Mouse (Mus musculus): ENCODE data around the gene Ctdsp1. TPM values are rescaled to one million over a fixed set of nuclear protein-coding genes. Genes with fewer than 3 reads are reported as not detected.
A peak's percentile ranks its signal among the peaks of the same experiment; 100 is the strongest.

Gene Ctdsp1
- total RNA-seq, 1 experiment: 17.9 TPM

DNA sequence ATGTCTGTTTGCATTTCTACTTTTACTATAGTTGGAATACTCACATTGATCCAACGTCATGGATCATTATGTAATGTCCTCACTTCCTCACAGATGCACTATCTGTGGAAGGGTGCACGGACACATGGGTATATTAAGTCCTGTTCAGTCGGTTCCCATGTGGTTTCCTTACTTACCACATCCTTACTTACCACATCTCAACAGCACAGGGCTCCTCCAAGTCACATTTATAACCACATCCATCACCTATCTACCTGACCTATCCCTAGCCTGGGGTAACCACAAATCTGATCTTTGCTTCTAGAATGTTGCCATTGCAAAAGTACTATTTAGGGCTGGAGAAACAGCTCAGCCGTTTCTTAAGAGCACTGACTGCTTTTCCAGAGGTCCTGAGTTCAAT lies 17.9 kb upstream of the Ctdsp1 start:
- no peak for TF ChIP-seq ZC3H11A (IDR thresholded peaks at IDR 0.05; ENCODE audit: borderline replicate concordance, low read depth, low read length)
- TF ChIP-seq CHD2 (IDR thresholded peaks at IDR 0.05; ENCODE audit: low read depth, low read length): no peak
- no peak for TF ChIP-seq ZNF384 (IDR thresholded peaks at IDR 0.05; ENCODE audit: low read depth, low read length)
- TF ChIP-seq MAFK (IDR thresholded peaks at IDR 0.05; ENCODE audit: insufficient read depth, low read depth, low read length): no peak
- TF ChIP-seq HCFC1 (IDR thresholded peaks at IDR 0.05; ENCODE audit: borderline replicate concordance, insufficient read depth, low read length): no peak
- H3K36me3 ChIP-seq (ENCODE audit: control insufficient read depth, insufficient read depth, low read length, poor library complexity, severe bottlenecking): no peaks in the 10 kb centered on the region
- peaks cover 2 to 8% of the 10 kb centered on the region in 2 experiments; a peak in 2 of 4 replicates for H3K4me1 ChIP-seq (ENCODE audit: control insufficient read depth in 2 of 2, insufficient read depth in 2 of 2, low read length in 2 of 2, poor library complexity in 1 of 2)
- in situ Hi-C loops (cut with MboI; ENCODE audit: low sequenced_read_pairs in 2 of 2, unreplicated experiment in 2 of 2): no loop called here
- no peak overlapping the region for H3K9ac ChIP-seq (ENCODE audit: insufficient read depth, low read depth, low read length, poor library complexity, severe bottlenecking)
- no peaks in the 10 kb centered on the region for H3K9me3 ChIP-seq (ENCODE audit: control insufficient read depth, insufficient read depth, low read depth, low read length)
- no peak for DNase-seq (ENCODE audit: low read depth, low spot score)
- H3K4me3 ChIP-seq (ENCODE audit: insufficient read depth in 1 of 2, low read depth in 1 of 2, low read length in 2 of 2, poor library complexity in 1 of 2, severe bottlenecking in 1 of 2): no peak overlapping the region
- no peak overlapping the region for H3K27ac ChIP-seq (ENCODE audit: insufficient read depth, low read depth, low read length, poor library complexity, severe bottlenecking)

DNA sequence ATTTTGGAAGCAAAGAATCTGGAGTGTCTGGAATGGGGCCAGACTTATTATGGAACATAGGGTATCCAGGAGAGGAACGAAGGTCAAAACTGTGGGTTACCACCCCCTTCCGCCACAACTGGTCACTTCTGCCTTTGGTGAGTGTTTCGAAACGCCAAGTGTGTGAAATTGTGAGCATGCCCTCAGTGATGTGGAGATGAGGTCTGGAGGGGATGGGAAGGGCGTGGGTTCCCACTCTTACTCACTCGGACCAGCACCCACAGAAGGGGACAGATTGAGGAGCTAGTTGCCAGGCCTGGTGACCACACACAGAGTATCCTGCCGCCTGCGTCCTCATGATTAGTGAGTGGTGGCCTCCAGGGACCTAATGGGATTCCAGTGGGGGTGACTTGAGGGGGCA lies 16.3 kb upstream of the Ctdsp1 start, which contains the start of gene Slc11a1:
Gene Slc11a1 (plus strand): TSS at position 216 of the 400 bp plus-strand sequence.
- in situ Hi-C loops (cut with MboI; ENCODE audit: low sequenced_read_pairs in 2 of 2, unreplicated experiment in 2 of 2): no loop called here
- Histone ChIP-seq H3K27ac (ENCODE audit: insufficient read depth, low read depth, low read length, poor library complexity, severe bottlenecking) (no peak within 1 kb of the TSS), H3K4me3 (ENCODE audit: insufficient read depth in 1 of 2, low read depth in 1 of 2, low read length in 2 of 2, poor library complexity in 1 of 2, severe bottlenecking in 1 of 2) (no peak within 1 kb of the TSS), H3K9ac (ENCODE audit: insufficient read depth, low read depth, low read length, poor library complexity, severe bottlenecking) (no peak within 1 kb of the TSS), H3K4me1 (ENCODE audit: control insufficient read depth in 2 of 2, insufficient read depth in 2 of 2, low read length in 2 of 2, poor library complexity in 1 of 2) (peaks cover 0 to 10% of the 10 kb centered on the region in 2 experiments; a peak in 2 of 4 replicates), H3K9me3 (ENCODE audit: control insufficient read depth, insufficient read depth, low read depth, low read length) (no peaks in the 10 kb centered on the region), H3K36me3 (ENCODE audit: control insufficient read depth, insufficient read depth, low read length, poor library complexity, severe bottlenecking) (no peaks in the 10 kb centered on the region)
- DNase-seq (ENCODE audit: low read depth, low spot score): no peak
- TF ChIP-seq ZNF384 (IDR thresholded peaks at IDR 0.05; ENCODE audit: low read depth, low read length) (no peak), CHD2 (IDR thresholded peaks at IDR 0.05; ENCODE audit: low read depth, low read length) (no peak), ZC3H11A (IDR thresholded peaks at IDR 0.05; ENCODE audit: borderline replicate concordance, low read depth, low read length) (no peak), MAFK (IDR thresholded peaks at IDR 0.05; ENCODE audit: insufficient read depth, low read depth, low read length) (no peak), HCFC1 (IDR thresholded peaks at IDR 0.05; ENCODE audit: borderline replicate concordance, insufficient read depth, low read length) (no peak)

DNA sequence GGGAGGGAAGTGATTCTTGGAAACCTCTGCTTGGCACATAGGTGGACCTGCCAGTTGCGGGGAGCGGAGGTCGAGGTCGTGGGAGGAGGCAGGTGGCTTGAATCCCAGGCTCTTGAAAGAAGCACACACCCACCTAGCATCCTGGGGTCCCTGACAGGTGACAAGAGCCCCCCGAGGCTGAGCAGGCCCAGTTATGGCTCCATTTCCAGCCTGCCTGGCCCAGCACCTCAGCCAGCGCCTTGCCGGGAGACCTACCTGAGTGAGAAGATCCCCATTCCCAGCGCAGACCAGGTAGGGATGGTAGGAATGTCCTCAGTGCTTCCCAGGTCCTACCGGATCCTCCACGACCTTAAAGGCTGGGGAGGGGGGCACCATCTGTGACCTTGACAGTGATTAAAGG lies 15.7 kb upstream of the Ctdsp1 start:
- in situ Hi-C loops (cut with MboI; ENCODE audit: low sequenced_read_pairs in 2 of 2, unreplicated experiment in 2 of 2): no loop called here
- peaks cover 0 to 10% of the 10 kb centered on the region in 2 experiments; a peak in 2 of 4 replicates for H3K4me1 ChIP-seq (ENCODE audit: control insufficient read depth in 2 of 2, insufficient read depth in 2 of 2, low read length in 2 of 2, poor library complexity in 1 of 2)
- no peak overlapping the region for H3K9ac ChIP-seq (ENCODE audit: insufficient read depth, low read depth, low read length, poor library complexity, severe bottlenecking)
- DNase-seq (ENCODE audit: low read depth, low spot score): no peak
- no peak for TF ChIP-seq HCFC1 (IDR thresholded peaks at IDR 0.05; ENCODE audit: borderline replicate concordance, insufficient read depth, low read length)
- no peak for TF ChIP-seq CHD2 (IDR thresholded peaks at IDR 0.05; ENCODE audit: low read depth, low read length)
- no peak for TF ChIP-seq ZNF384 (IDR thresholded peaks at IDR 0.05; ENCODE audit: low read depth, low read length)
- TF ChIP-seq ZC3H11A (IDR thresholded peaks at IDR 0.05; ENCODE audit: borderline replicate concordance, low read depth, low read length): no peak
- TF ChIP-seq MAFK (IDR thresholded peaks at IDR 0.05; ENCODE audit: insufficient read depth, low read depth, low read length): no peak
- no peaks in the 10 kb centered on the region for H3K9me3 ChIP-seq (ENCODE audit: control insufficient read depth, insufficient read depth, low read depth, low read length)
- no peak overlapping the region for H3K27ac ChIP-seq (ENCODE audit: insufficient read depth, low read depth, low read length, poor library complexity, severe bottlenecking)
- H3K36me3 ChIP-seq (ENCODE audit: control insufficient read depth, insufficient read depth, low read length, poor library complexity, severe bottlenecking): no peaks in the 10 kb centered on the region
- H3K4me3 ChIP-seq (ENCODE audit: insufficient read depth in 1 of 2, low read depth in 1 of 2, low read length in 2 of 2, poor library complexity in 1 of 2, severe bottlenecking in 1 of 2): no peak overlapping the region

DNA sequence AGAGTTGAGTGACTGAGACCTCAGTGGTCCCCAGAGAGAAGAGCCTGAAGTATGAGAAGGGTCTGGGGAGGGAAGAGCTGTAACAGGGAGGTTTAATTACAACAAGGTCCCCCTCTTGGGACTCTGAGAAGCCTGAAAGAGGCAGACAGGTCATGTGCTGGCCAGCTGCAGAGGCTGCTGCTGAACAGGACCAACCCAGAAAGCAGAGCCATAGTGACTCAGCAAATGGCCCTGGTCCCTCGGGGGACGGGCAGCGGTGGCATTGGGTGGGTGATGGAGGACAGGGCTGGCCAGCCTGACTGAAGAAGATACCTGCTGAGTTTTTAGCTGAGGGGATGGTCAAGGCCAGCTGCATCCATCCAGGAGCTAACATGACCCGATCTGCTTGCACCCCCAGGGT lies 14.9 kb upstream of the Ctdsp1 start:
- Histone ChIP-seq H3K27ac (ENCODE audit: insufficient read depth, low read depth, low read length, poor library complexity, severe bottlenecking) (no peak overlapping the region), H3K4me3 (ENCODE audit: insufficient read depth in 1 of 2, low read depth in 1 of 2, low read length in 2 of 2, poor library complexity in 1 of 2, severe bottlenecking in 1 of 2) (no peak overlapping the region), H3K9me3 (ENCODE audit: control insufficient read depth, insufficient read depth, low read depth, low read length) (no peaks in the 10 kb centered on the region), H3K4me1 (ENCODE audit: control insufficient read depth in 2 of 2, insufficient read depth in 2 of 2, low read length in 2 of 2, poor library complexity in 1 of 2) (peaks cover 0 to 13% of the 10 kb centered on the region in 2 experiments; a peak in 2 of 4 replicates), H3K36me3 (ENCODE audit: control insufficient read depth, insufficient read depth, low read length, poor library complexity, severe bottlenecking) (no peaks in the 10 kb centered on the region), H3K9ac (ENCODE audit: insufficient read depth, low read depth, low read length, poor library complexity, severe bottlenecking) (no peak overlapping the region)
- no peak for DNase-seq (ENCODE audit: low read depth, low spot score)
- TF ChIP-seq ZC3H11A (IDR thresholded peaks at IDR 0.05; ENCODE audit: borderline replicate concordance, low read depth, low read length) (no peak), MAFK (IDR thresholded peaks at IDR 0.05; ENCODE audit: insufficient read depth, low read depth, low read length) (peak; percentile 56; the same call in 1 of the 2 replicates), ZNF384 (IDR thresholded peaks at IDR 0.05; ENCODE audit: low read depth, low read length) (no peak), CHD2 (IDR thresholded peaks at IDR 0.05; ENCODE audit: low read depth, low read length) (no peak), HCFC1 (IDR thresholded peaks at IDR 0.05; ENCODE audit: borderline replicate concordance, insufficient read depth, low read length) (no peak)
- in situ Hi-C loops (cut with MboI; ENCODE audit: low sequenced_read_pairs in 2 of 2, unreplicated experiment in 2 of 2): no loop called here

Data from ES-E14 (cell line).